Mouse (Mus musculus) layer of hippocampus, postnatal 10 days (tissue): ENCODE data around the gene Ipo11. TPM values are rescaled to one million over a fixed set of nuclear protein-coding genes. Genes with fewer than 3 reads are reported as not detected.

Experiments
- total RNA-seq, 2 experiments: library from RNA; stranded (reverse); gene quantifications; 2 replicates each; pipeline ENCODE4 v1.2.3; 2021

Gene Ipo11
- total RNA-seq, 2 experiments from 2014 or later = 67.8 to 70.3 TPM

Other genes starting within 250 kb of the Ipo11 start
- 10 to 100 TPM; 17.4 to 23.2 TPM for gene Dimt1, start 10.2 kb upstream of the Ipo11 start, total RNA-seq
- 100 to 1,000 TPM; 166 to 197 TPM for gene Kif2a, start 85.2 kb upstream of the Ipo11 start, total RNA-seq